Mouse (Mus musculus): ENCODE data around the gene Lck. TPM values are rescaled to one million over a fixed set of nuclear protein-coding genes. Genes with fewer than 3 reads are reported as not detected.

Gene Lck
- total RNA-seq (2021): under 1 TPM; 0.37 to 0.44 TPM
- long read RNA-seq, experiment 1, partial matches to known transcripts: 0 of 1 reads
- long read RNA-seq, experiment 1, other reads (novel, unspliced or antisense): 0 of 1 reads
- long read RNA-seq, experiment 2, partial matches to known transcripts: 1 of 1 reads
- long read RNA-seq, experiment 2, other reads (novel, unspliced or antisense): 0 of 1 reads

- DNase-seq: no peak
- intact Hi-C loops (cut with DNase I; ENCODE audit: low total_unique reads): no loop called here
Observed at GRCm38 (mm10) chr4:129573430-129573829, at the start of gene Lck. Gene Lck, minus strand, starts transcription at chr4:129573641.

- intact Hi-C loops (cut with DNase I; ENCODE audit: low total_unique reads): no loop called here
- no peak for DNase-seq
Observed at GRCm38 (mm10) chr4:129622803-129623535, 49.5 kb upstream of the Lck start.

GRCm38 (mm10) chr4:129622120-129622802, 48.8 kb upstream of the Lck start:
- no peak for DNase-seq
- intact Hi-C loops (cut with DNase I; ENCODE audit: low total_unique reads): no loop called here

DNA sequence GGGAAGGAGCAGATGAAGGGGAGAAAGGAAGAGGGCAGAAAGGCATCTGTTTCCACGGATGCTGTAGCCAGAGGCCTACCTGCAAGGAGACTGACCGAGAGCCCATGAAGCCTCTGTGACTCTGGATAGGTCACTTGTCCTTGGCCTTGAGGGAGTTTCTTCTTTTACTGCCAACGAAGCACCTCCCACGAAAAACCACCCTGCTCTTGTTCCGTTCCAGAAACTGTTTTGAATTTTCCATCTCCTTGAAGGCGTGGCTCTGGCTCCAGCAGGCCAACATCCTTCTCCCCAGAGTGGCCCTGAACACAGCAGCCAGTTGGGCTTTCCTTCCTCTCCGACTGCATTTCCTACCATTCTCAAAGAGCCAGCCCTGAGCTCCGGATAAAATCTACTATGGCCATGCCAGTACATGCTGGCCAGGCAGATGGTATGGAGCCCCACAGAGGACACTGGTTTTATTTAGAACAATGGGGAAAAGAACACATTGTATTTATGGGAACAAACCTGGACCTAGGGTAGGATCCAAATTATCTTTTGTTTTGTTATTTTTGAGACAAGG, 47.9 kb upstream of the Lck start:
- intact Hi-C loops (cut with DNase I; ENCODE audit: low total_unique reads): no loop called here
- DNase-seq: peak; percentile 24

GRCm38 (mm10) chr4:129620419-129621282, 47.2 kb upstream of the Lck start:
- no peak for DNase-seq
- intact Hi-C loops (cut with DNase I; ENCODE audit: low total_unique reads): no loop called here

DNA sequence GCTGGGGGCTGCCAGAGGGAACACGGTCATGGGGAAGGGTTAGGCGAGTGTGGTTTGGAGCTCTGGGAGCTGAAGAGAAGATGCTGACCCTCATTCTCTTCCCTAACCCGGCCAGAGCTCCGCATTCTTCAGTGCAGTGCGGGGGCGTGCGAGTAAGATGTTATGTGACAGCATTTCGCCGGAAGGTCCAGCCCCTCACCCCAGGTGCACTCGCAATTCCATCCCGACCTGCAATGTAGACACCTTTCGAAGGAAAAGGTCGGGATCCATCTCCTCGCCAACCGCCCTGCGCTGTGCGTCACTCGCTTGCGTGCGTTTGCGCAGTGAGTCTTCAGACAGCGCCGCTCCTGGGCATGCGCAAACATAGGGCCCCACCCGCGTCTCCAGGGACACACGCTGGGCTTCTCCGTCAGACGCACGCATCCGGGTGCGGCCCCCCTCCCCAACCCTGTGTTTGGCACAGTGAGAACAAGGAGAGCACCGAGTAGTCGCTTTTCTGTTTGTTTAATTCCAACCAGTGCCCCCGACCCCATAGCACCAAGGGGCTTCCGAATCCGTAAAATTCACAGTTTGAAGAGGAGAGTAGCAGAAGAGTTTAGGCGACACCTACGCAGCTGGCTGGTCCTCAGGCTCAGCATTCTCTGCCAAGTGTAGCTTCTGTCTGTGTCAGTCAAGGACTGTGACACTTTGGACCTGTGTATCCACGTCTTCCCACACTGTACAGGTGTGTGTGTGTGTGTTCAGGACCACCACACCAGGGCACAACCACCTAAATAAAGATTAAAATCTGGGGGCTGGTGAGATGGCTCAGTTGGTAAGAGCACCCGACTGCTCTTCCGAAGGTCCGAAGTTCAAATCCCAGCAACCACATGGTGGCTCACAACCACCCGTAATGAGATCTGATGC, 45.6 kb upstream of the Lck start, which contains the start of gene Iqcc:
Gene Iqcc, minus strand, starts transcription at position 314 of the 906 bp plus-strand sequence.
- intact Hi-C loops (cut with DNase I; ENCODE audit: low total_unique reads): loop anchor here (10.0 kb wide), 1 partner anchor 74 kb away; the partner anchor contains the start of gene Hdac1

DNA sequence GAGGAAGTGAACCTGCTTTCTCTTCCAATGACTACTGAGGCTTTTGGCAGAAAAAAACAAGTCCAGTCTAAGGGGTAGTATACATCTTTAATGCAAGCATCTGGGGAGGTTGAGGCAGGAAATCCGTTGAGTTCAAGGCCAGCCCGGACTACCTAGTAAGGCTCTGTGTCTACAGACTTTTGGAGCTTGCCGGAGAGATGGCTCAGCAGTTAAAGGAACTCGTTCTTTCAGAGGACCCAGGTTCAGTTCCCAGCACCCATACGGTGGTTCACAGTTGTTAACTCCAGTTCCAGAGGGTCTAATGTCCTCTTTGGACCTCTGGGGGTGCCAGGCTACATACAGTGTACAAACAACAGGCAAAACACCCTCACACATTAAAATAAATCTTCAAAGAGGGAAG, 44.6 kb upstream of the Lck start:
- intact Hi-C loops (cut with DNase I; ENCODE audit: low total_unique reads): loop anchor here (10.0 kb wide), 1 partner anchor 73 kb away; the partner anchor contains the start of gene Hdac1
- no peak for DNase-seq

More for the DNA sequence above, 45.6 kb upstream of the Lck start, which contains the start of gene Iqcc:
- peak; percentile 97 for DNase-seq

DNA sequence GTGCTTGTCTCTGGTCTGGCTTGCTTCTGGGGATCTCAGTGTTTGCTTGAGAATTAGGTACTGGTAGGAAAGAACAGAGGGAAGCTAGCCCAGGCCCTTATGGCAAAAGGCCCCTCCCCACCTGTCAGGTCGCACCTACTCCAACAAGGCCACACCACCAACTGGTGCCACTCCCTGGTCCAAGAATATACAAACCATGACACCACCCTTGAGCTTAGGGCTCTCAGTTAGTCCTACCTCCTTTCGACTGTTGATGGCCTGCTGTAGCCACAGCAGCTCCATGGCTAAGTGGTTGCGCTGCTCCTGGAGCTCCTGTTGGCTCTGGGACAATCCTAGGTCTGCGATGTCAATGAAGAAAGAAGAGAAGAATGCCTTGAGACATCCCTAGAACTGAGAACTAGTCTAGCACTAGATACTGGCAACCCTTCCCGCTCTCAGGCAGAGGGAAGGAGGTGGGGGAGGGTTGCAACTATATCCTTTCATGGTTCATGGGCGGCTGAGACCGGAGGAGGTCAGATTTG, 43.7 kb upstream of the Lck start:
- no peak for DNase-seq
- intact Hi-C loops (cut with DNase I; ENCODE audit: low total_unique reads): loop anchor here (10.0 kb wide), 1 partner anchor 72 kb away; the partner anchor contains the start of gene Hdac1

GRCm38 (mm10) chr4:129616631-129617030, 43.2 kb upstream of the Lck start:
- intact Hi-C loops (cut with DNase I; ENCODE audit: low total_unique reads): loop anchor here (10.0 kb wide), 1 partner anchor 72 kb away; the partner anchor contains the start of gene Hdac1
- DNase-seq: no peak

DNA sequence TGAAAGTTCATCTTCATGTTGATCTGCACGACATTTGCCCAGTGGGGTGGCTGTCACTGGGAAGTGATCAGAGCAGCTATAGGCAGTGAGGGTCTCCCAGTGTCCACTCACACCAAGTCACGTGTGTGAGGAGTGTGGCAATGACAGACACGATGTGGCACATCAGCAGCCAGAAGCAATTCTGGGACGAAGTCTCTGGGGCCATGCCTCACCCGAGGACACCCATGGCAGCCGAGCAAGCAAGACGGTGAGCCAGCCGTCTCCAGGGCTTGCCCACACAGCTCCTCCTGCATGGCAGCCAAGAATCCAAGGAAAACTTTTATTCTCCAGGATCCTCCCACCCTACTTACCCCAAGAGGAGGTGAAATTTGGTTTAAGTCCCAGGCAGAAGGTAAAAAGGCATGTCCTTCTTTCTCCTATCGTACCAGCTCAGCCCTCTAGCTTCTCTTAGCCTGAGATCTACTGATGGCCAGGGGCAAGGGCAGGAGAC, 42.4 kb upstream of the Lck start:
- intact Hi-C loops (cut with DNase I; ENCODE audit: low total_unique reads): loop anchor here (10.0 kb wide), 1 partner anchor 71 kb away; the partner anchor contains the start of gene Hdac1
- DNase-seq: no peak

DNA sequence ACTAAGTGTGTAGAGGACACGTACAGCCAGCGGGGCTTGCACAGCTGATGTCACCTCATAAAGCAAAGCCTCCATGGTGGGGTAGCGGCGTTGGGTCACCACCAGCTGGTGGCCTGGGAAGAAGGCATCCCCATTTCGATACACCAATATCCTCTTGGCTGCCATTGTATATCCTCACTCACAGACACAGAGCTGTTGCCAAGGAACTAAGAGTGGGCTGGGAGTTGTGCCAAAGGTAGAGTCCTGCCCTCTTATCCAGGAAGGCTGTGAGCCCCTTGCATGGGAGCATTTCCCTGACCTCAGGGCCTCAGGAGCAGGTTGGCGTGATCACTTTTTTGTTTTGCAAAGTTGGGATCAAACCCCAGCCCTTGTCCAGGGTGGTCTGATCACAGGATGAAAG, 40.7 kb upstream of the Lck start, which contains the start of gene Dcdc2b:
Gene Dcdc2b, minus strand, starts transcription at position 165 of the 400 bp plus-strand sequence.
- intact Hi-C loops (cut with DNase I; ENCODE audit: low total_unique reads): loop anchor here (10.0 kb wide), 1 partner anchor 69 kb away; the partner anchor contains the start of gene Hdac1
- DNase-seq: no peak

DNA sequence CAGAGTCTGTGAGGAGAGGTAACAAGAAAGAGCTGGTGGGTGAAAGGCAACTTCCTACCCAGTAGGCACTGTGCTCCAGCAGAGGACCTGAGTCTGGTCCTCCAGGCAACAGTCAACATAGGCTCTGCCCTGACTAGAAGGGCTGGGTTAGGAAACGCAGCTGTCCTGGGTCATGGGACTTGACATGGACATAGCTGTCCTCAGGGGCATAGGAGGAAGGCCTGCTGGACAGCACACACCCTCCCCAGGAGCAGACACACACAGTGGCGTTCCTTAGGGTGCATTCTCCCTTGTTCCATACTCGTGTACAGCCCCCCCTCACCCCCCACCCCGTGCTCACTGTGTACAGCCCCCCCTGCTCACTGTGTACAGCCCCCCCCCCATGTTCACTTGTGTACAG, 37.0 kb upstream of the Lck start:
- intact Hi-C loops (cut with DNase I; ENCODE audit: low total_unique reads): loop anchor here (10.0 kb wide), 1 partner anchor 66 kb away; the partner anchor contains the start of gene Hdac1
- DNase-seq: no peak

- intact Hi-C loops (cut with DNase I; ENCODE audit: low total_unique reads): loop anchor here (10.0 kb wide), 1 partner anchor 65 kb away; the partner anchor contains the start of gene Hdac1
- DNase-seq: no peak
Observed at GRCm38 (mm10) chr4:129610026-129610425, 36.6 kb upstream of the Lck start.

- DNase-seq: no peak
- intact Hi-C loops (cut with DNase I; ENCODE audit: low total_unique reads): no loop called here
Observed at GRCm38 (mm10) chr4:129609139-129609631, 35.7 kb upstream of the Lck start.

- intact Hi-C loops (cut with DNase I; ENCODE audit: low total_unique reads): no loop called here
- peak; percentile 82 for DNase-seq
Observed at GRCm38 (mm10) chr4:129608426-129609025, 35.1 kb upstream of the Lck start.
